Mouse (Mus musculus) embryonic facial prominence, embryonic 11.5 days (tissue): ENCODE measurements around the gene Zfp579. TPM values are rescaled to one million over a fixed set of nuclear protein-coding genes. Genes with fewer than 3 reads are reported as not detected.

Source experiments
- ATAC-seq: fragments of 200-750 bp; cut with Nextera tagmentation; replicated peaks from 2 replicates; pipeline ENCODE4 v1.8.0; 2017; ENCODE audit warnings: low read depth; ENCODE audit not compliant: insufficient number of reproducible peaks, low FRiP score, low TSS enrichment
- DNase-seq: peaks from one replicate; pipeline ENCODE4 v3.0.0-alpha.2; 2015; ENCODE audit warnings: low spot score
- H3K27ac ChIP-seq: fragments of 300-500 bp; sonication (generic); replicated peaks from 2 replicates; pipeline ENCODE4 v1.5.1; 2014; ENCODE audit warnings: mild to moderate bottlenecking, low read depth, low read length, control low read depth
- H3K27me3 ChIP-seq: fragments of 300-500 bp; sonication (generic); 2 replicates; pipeline ENCODE4 v1.6.1; 2014; ENCODE audit warnings: mild to moderate bottlenecking, low read length, moderate library complexity, mixed read lengths; ENCODE audit not compliant: control insufficient read depth, insufficient read depth
- H3K36me3 ChIP-seq: fragments of 300-500 bp; sonication (generic); replicated peaks from 2 replicates; pipeline ENCODE4 v1.6.1; 2014; ENCODE audit warnings: low read depth, mild to moderate bottlenecking, low read length, moderate library complexity, mixed read lengths; ENCODE audit not compliant: control insufficient read depth, insufficient read depth
- H3K4me1 ChIP-seq: fragments of 300-500 bp; sonication (generic); 2 replicates; pipeline ENCODE4 v1.6.1; 2014; ENCODE audit warnings: low read length, mixed read lengths; ENCODE audit not compliant: control insufficient read depth, insufficient read depth
- H3K4me2 ChIP-seq: fragments of 300-500 bp; sonication (generic); 2 replicates; pipeline ENCODE4 v1.6.1; 2014; ENCODE audit warnings: low read depth, mild to moderate bottlenecking, control low read depth, low read length, moderate library complexity
- H3K4me3 ChIP-seq: fragments of 300-500 bp; sonication (generic); 2 replicates; pipeline ENCODE4 v1.5.1; 2014; ENCODE audit warnings: low read depth, low read length, control low read depth
- H3K9ac ChIP-seq: fragments of 300-500 bp; sonication (generic); replicated peaks from 2 replicates; pipeline ENCODE4 v1.6.1; 2014; ENCODE audit warnings: mild to moderate bottlenecking, control low read depth, low read length
- H3K9me3 ChIP-seq: fragments of 300-500 bp; sonication (generic); replicated peaks from 2 replicates; pipeline ENCODE4 v1.6.1; 2016; ENCODE audit warnings: mild to moderate bottlenecking, low read length, inconsistent platforms, mixed read lengths; ENCODE audit not compliant: control insufficient read depth
- WGBS: fragments of 180-500 bp; shearing (Covaris S2); extraction: QIAGEN DNeasy Blood & Tissue Kit; methylation state at CpG from one replicate; pipeline ENCODE4 v1.1.7; 2014; 5-methylcytosine and 5-hydroxymethylcytosine counted together
- polyA plus RNA-seq: library from polyadenylated mRNA; unstranded; fragments of >200 nt; fragmentation: Nextera tagmentation; extraction: Ambion mirVana; gene quantifications from 2 replicates; pipeline ENCODE4 v1.2.1, GENCODE M21; 2014

Gene Zfp579
- polyA plus RNA-seq: 25.3 and 28.4 TPM in 2 replicates

GRCm38 (mm10) chr7:4996003-4996895 lies at the start of gene Zfp579:
TSS of gene Zfp579 (minus strand) at chr7:4996158.
- no peak within 1 kb of the TSS for H3K27ac ChIP-seq
- 6% methylated on average over 18 of the region's 26 CpGs for WGBS
- peak within 1 kb of the TSS; percentile 77 for H3K4me3 ChIP-seq
- H3K9ac ChIP-seq: peak within 1 kb of the TSS; percentile 89
- H3K36me3 ChIP-seq: peaks cover 4% of the 10 kb centered on the region; the same call in 1 of the 2 replicates
- H3K27me3 ChIP-seq: peaks cover 21% of the 10 kb centered on the region
- H3K4me2 ChIP-seq: peak within 1 kb of the TSS; percentile 62
- no peaks in the 10 kb centered on the region for H3K9me3 ChIP-seq
- H3K4me1 ChIP-seq: no peaks in the 10 kb centered on the region
- DNase-seq (peak; percentile 92), ATAC-seq (peak; percentile 85)

- H3K9me3 ChIP-seq: no peaks in the 10 kb centered on the region
- H3K4me3 ChIP-seq: no peak overlapping the region
These were observed 49.0 kb upstream of the Zfp579 start for GRCm38 (mm10) chr7:5044981-5045380.

GRCm38 (mm10) chr7:5038940-5039339 lies 43.0 kb upstream of the Zfp579 start:
- no peaks in the 10 kb centered on the region for H3K9me3 ChIP-seq
- WGBS: 41% methylated on average over 5 of the region's 5 CpGs

More at GRCm38 (mm10) chr7:5044981-5045380, 49.0 kb upstream of the Zfp579 start:
- Histone ChIP-seq H3K9ac (no peak overlapping the region), H3K4me2 (no peak overlapping the region), H3K36me3 (no peaks in the 10 kb centered on the region), H3K4me1 (no peaks in the 10 kb centered on the region), H3K27ac (no peak overlapping the region), H3K27me3 (no peaks in the 10 kb centered on the region)
- ATAC-seq (no peak), DNase-seq (no peak)
- 78% methylated on average over 2 of the region's 2 CpGs for WGBS

DNA sequence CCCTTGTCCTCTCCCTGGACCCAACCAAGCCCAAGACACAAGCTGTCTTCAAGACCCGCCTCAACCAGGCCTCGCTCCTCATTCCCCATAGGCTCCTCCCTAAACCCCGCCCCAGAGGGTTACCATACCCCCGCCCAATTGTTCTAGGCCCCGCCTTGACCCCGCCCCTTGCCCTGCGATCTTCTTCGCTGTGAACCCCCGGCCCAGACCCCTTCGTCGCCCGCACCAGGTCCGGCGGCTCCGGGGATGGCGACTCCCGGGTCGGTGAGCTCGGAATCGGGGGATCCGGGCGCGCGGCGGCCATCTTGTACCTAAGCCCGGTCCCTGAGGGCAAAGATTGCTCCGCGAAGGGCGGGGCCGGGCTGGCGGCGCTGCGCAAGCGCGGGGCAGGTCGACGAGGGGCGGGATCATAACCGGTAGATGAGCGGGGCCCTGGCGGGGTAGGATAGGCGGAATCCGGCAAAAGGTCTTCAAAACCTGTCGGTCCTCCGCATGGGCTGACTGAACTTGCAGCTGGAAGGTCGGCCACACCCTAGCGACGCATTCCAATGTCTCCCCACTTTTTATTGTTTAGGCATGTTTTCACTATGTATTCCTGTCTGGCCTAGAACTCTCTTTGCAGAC lies 42.3 kb upstream of the Zfp579 start, which contains the start of gene Zfp784:
Gene Zfp784, minus strand, starts transcription at position 338 of the 624 bp plus-strand sequence.
- ATAC-seq (peak; percentile 94), DNase-seq (peak; percentile 91)
- peaks cover 4% of the 10 kb centered on the region; the same call in 1 of the 2 replicates for H3K36me3 ChIP-seq
- H3K4me1 ChIP-seq: no peaks in the 10 kb centered on the region
- peak within 1 kb of the TSS; percentile 87 for H3K27ac ChIP-seq
- peak within 1 kb of the TSS; percentile 45 for H3K4me2 ChIP-seq
- H3K9me3 ChIP-seq: no peaks in the 10 kb centered on the region
- no peaks in the 10 kb centered on the region for H3K27me3 ChIP-seq
- peak within 1 kb of the TSS; percentile 82 for H3K9ac ChIP-seq
- H3K4me3 ChIP-seq: peak within 1 kb of the TSS; percentile 57
- under 1% methylated on average over 48 of the region's 48 CpGs for WGBS

More at GRCm38 (mm10) chr7:5038940-5039339, 43.0 kb upstream of the Zfp579 start:
- H3K27ac ChIP-seq: no peak overlapping the region
- H3K4me2 ChIP-seq: peak overlapping the region; percentile 45
- ATAC-seq (no peak), DNase-seq (no peak)
- H3K36me3 ChIP-seq: peaks cover 4% of the 10 kb centered on the region; the same call in 1 of the 2 replicates
- H3K9ac ChIP-seq: peak overlapping the region; percentile 82
- peak overlapping the region; percentile 57 for H3K4me3 ChIP-seq
- H3K4me1 ChIP-seq: no peaks in the 10 kb centered on the region
- no peaks in the 10 kb centered on the region for H3K27me3 ChIP-seq

- DNase-seq: no peak
- Histone ChIP-seq H3K9me3 (no peaks in the 10 kb centered on the region), H3K27me3 (no peaks in the 10 kb centered on the region), H3K9ac (no peak overlapping the region), H3K27ac (no peak overlapping the region), H3K4me3 (peak overlapping the region; percentile 57), H3K4me2 (peak overlapping the region; percentile 38; the same call in 1 of the 2 replicates), H3K36me3 (peaks cover 8% of the 10 kb centered on the region), H3K4me1 (no peaks in the 10 kb centered on the region)
- ATAC-seq: no peak
- WGBS: 84% methylated on average over 8 of the region's 8 CpGs
These were observed 41.5 kb upstream of the Zfp579 start for GRCm38 (mm10) chr7:5037467-5037866.

GRCm38 (mm10) chr7:5037026-5037425 lies 41.1 kb upstream of the Zfp579 start:
- Histone ChIP-seq H3K4me2 (no peak overlapping the region), H3K4me3 (no peak overlapping the region), H3K27me3 (no peaks in the 10 kb centered on the region), H3K4me1 (no peaks in the 10 kb centered on the region), H3K36me3 (peaks cover 12% of the 10 kb centered on the region), H3K9me3 (no peaks in the 10 kb centered on the region), H3K27ac (no peak overlapping the region), H3K9ac (no peak overlapping the region)
- WGBS: 89% methylated on average over 7 of the region's 7 CpGs
- DNase-seq (no peak), ATAC-seq (no peak)

GRCm38 (mm10) chr7:5036136-5036535 lies 40.2 kb upstream of the Zfp579 start:
- Histone ChIP-seq H3K9ac (no peak overlapping the region), H3K4me3 (no peak overlapping the region), H3K4me1 (no peaks in the 10 kb centered on the region), H3K27me3 (no peaks in the 10 kb centered on the region), H3K27ac (no peak overlapping the region), H3K36me3 (peaks cover 21% of the 10 kb centered on the region), H3K4me2 (no peak overlapping the region), H3K9me3 (peaks cover 9% of the 10 kb centered on the region)
- WGBS: 92% methylated on average over 9 of the region's 9 CpGs
- ATAC-seq: no peak
- no peak for DNase-seq
